Mouse (Mus musculus): Measurements from ENCODE around the gene Slc5a3. TPM values are rescaled to one million over a fixed set of nuclear protein-coding genes. Genes with fewer than 3 reads are reported as not detected.

Slc5a3 gene
- polyA plus RNA-seq, 1 experiment from 2014 or later, result 11.8 TPM

DNA sequence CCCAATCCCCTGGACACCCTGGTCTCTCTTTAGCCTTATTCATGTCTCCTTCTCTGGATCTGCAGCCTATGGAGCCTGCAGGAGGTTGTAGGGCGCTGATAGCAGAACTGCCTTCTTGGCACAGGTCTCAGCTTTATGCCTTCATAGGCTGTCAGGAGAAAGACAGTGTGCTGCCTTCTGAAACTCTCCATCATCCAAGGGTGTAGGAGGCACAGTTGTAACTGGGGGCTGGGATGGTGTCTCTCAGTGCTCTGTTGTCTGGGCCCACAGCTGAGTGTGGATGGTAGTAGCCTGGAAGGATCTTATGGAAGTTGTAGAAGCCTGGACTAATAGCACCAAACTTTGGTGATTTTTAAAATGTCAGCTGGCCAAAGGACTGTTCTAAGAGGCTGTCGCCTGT lies 46.8 kb downstream of the Slc5a3 start:
- 96% methylated on average over 2 of the region's 2 CpGs for WGBS
- H3K4me2 ChIP-seq (replicated peaks), result no peak overlapping the region
- no peak overlapping the region for H3K27ac ChIP-seq
- ATAC-seq (ENCODE audit: insufficient number of reproducible peaks, insufficient read depth, low FRiP score, low TSS enrichment), result no peak
- no peaks in the 10 kb centered on the region for H3K9me3 ChIP-seq
- no peak overlapping the region for H3K9ac ChIP-seq
- H3K4me1 ChIP-seq, result peaks cover 7% of the 10 kb centered on the region; the same call in 1 of the 2 replicates
- peaks cover 8% of the 10 kb centered on the region; the same call in 1 of the 2 replicates for H3K36me3 ChIP-seq
- no peak overlapping the region for H3K4me3 ChIP-seq
- no peaks in the 10 kb centered on the region for H3K27me3 ChIP-seq

DNA sequence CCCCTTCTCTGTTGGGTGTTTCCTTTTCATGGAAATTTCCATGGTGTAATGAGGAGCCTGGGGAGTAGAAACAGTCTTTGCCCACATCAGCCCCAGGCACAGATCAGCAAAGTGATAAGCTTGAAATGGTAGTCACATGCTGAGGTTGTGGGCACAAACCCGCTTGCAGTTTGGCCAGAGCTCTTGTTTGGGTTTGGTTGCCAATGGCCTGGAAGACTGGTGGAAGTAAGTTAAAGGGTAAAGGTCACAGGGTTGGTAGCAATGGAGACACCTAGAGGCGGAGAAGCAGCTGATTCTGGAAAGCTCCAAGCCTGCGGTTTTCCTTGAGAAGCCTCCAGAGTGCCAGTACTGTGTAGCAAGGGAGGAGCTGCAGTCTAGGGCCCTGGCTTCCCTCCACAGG lies 47.5 kb downstream of the Slc5a3 start:
- H3K27ac ChIP-seq, result no peak overlapping the region
- 0 out of 2 replicates have a peak, but pooled peaks cover 7% of the 10 kb centered on the region for H3K36me3 ChIP-seq
- WGBS, result 64% methylated on average over 3 of the region's 3 CpGs
- no peak overlapping the region for H3K9ac ChIP-seq
- ATAC-seq (ENCODE audit: insufficient number of reproducible peaks, insufficient read depth, low FRiP score, low TSS enrichment), result no peak
- peaks cover 7% of the 10 kb centered on the region; the same call in 1 of the 2 replicates for H3K4me1 ChIP-seq
- H3K9me3 ChIP-seq, result no peaks in the 10 kb centered on the region
- no peak overlapping the region for H3K4me2 ChIP-seq (replicated peaks)
- no peaks in the 10 kb centered on the region for H3K27me3 ChIP-seq
- H3K4me3 ChIP-seq, result no peak overlapping the region

GRCm38 (mm10) chr16:92107346-92107745 lies 49.2 kb downstream of the Slc5a3 start:
- Histone ChIP-seq H3K9ac (no peak overlapping the region), H3K36me3 (peaks cover 11% of the 10 kb centered on the region; the same call in 1 of the 2 replicates), H3K4me3 (no peak overlapping the region), H3K27ac (no peak overlapping the region), H3K4me1 (peaks cover 5% of the 10 kb centered on the region; the same call in 1 of the 2 replicates), H3K27me3 (no peaks in the 10 kb centered on the region), H3K9me3 (no peaks in the 10 kb centered on the region), H3K4me2 (replicated peaks) (no peak overlapping the region)
- no peak for ATAC-seq (ENCODE audit: insufficient number of reproducible peaks, insufficient read depth, low FRiP score, low TSS enrichment)
- 88% methylated on average over 5 of the region's 5 CpGs for WGBS

DNA sequence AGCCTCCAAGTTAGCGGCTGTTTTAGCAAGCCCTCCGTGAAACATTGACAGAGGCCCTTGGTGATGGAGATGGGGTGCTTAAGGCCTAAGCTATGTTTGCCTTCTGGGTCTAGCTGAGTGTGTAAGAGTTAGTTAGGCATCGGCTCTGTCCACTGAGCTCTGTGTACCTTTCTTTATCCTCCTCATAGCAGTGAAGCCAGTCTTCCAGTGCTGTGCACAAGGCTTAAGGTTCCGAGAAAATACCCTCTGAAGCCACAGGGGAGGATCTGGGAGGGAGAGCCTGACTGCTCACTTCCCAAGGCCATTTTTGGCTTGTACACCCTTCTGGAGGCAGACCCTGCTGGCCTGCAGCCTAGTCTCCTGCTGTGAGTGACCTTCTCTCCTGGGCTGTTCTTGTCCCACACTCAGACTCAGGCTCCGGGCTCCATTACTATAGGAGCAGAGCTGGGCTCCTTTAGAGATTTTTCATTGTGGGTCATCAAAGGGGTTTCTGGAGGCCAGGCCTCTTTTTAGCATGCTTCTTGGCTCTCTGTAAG lies 56.7 kb downstream of the Slc5a3 start:
- Histone ChIP-seq H3K4me1 (peaks cover 10% of the 10 kb centered on the region), H3K9ac (no peak overlapping the region), H3K9me3 (no peaks in the 10 kb centered on the region), H3K36me3 (peaks cover 12% of the 10 kb centered on the region), H3K4me2 (replicated peaks) (no peak overlapping the region), H3K4me3 (no peak overlapping the region), H3K27me3 (no peaks in the 10 kb centered on the region), H3K27ac (no peak overlapping the region)
- 85% methylated on average over 5 of the region's 5 CpGs for WGBS
- no peak for ATAC-seq (ENCODE audit: insufficient number of reproducible peaks, insufficient read depth, low FRiP score, low TSS enrichment)

- H3K9me3 ChIP-seq, result no peaks in the 10 kb centered on the region
- peaks cover 10% of the 10 kb centered on the region for H3K4me1 ChIP-seq
- H3K36me3 ChIP-seq, result peaks cover 12% of the 10 kb centered on the region
- ATAC-seq (ENCODE audit: insufficient number of reproducible peaks, insufficient read depth, low FRiP score, low TSS enrichment), result no peak
- H3K27me3 ChIP-seq, result no peaks in the 10 kb centered on the region
- H3K4me3 ChIP-seq, result peak overlapping the region; percentile 20; the same call in 1 of the 2 replicates
- H3K27ac ChIP-seq, result peak overlapping the region; percentile 41; the same call in 1 of the 2 replicates
- 36% methylated on average over 19 of the region's 20 CpGs for WGBS
- peak overlapping the region; percentile 38 for H3K4me2 ChIP-seq (replicated peaks)
- H3K9ac ChIP-seq, result no peak overlapping the region
Measured at GRCm38 (mm10) chr16:92115611-92116421, 57.7 kb downstream of the Slc5a3 start.

GRCm38 (mm10) chr16:92117337-92118209 lies 59.5 kb downstream of the Slc5a3 start:
- H3K4me1 ChIP-seq, result peaks cover 10% of the 10 kb centered on the region
- no peak overlapping the region for H3K4me2 ChIP-seq (replicated peaks)
- WGBS, result 56% methylated on average over 9 of the region's 9 CpGs
- H3K9ac ChIP-seq, result no peak overlapping the region
- no peak for ATAC-seq (ENCODE audit: insufficient number of reproducible peaks, insufficient read depth, low FRiP score, low TSS enrichment)
- no peak overlapping the region for H3K27ac ChIP-seq
- H3K27me3 ChIP-seq, result no peaks in the 10 kb centered on the region
- H3K9me3 ChIP-seq, result no peaks in the 10 kb centered on the region
- H3K36me3 ChIP-seq, result peaks cover 6% of the 10 kb centered on the region
- H3K4me3 ChIP-seq, result no peak overlapping the region

DNA sequence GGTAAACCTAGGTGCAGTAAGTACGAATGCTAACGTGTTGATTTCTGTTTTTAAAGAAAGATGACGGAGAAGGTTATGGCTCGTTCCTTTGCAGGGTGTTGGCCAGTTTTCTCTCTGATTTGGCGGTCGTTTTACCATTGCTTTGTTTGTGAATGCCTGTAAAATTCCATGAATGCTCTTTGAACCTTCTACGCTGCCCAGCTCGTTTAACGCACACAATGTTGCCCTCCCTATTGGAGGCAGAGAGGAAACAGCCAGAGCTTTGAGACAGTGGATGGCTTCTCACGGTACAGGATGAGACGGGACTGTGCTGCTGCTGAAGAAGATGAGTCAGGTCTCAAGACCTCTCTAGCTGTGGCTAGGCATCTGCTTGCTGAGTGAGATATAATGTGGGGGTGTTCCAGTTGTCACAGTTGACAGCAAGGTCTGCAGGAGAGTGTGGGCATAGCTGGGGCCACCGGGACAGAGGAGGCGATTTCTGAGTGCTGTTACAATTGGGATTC lies 60.9 kb downstream of the Slc5a3 start:
- H3K9me3 ChIP-seq, result no peaks in the 10 kb centered on the region
- no peak overlapping the region for H3K4me3 ChIP-seq
- 71% methylated on average over 13 of the region's 13 CpGs for WGBS
- H3K9ac ChIP-seq, result no peak overlapping the region
- peaks cover 10% of the 10 kb centered on the region for H3K4me1 ChIP-seq
- no peak overlapping the region for H3K27ac ChIP-seq
- H3K27me3 ChIP-seq, result no peaks in the 10 kb centered on the region
- no peak overlapping the region for H3K4me2 ChIP-seq (replicated peaks)
- H3K36me3 ChIP-seq, result no peaks in the 10 kb centered on the region
- no peak for ATAC-seq (ENCODE audit: insufficient number of reproducible peaks, insufficient read depth, low FRiP score, low TSS enrichment)

DNA sequence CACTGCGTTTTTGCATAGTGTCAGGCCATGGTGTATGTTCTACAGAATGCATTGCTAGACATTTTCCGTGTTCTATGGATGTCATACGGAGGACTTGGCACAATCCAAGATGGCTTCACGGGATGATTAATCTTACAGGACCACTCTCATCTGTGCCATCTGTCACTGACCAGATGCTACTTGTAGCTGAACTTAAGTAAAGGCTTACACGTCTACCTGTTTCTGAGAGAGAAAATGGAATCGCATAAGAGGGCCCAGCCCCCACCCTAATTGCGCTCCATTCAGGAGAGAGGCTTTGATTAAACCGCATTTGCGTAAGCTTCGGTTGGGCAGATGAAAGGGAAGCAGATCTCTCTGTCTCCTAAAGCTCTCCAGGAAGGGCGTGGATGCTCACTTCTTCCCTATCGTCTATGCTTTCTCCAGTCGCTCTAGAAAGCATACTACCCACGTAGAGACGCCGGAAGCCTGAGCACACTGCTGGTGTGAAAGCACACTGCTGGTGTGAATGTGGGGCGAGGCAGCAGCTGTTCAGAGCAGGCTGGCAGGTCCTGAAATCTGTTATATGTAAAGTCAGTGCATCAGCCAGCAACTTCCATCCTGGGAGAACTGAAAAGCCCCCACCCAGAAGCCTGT lies 62.9 kb downstream of the Slc5a3 start:
- peaks cover 5% of the 10 kb centered on the region for H3K9me3 ChIP-seq
- no peak overlapping the region for H3K27ac ChIP-seq
- 71% methylated on average over 17 of the region's 17 CpGs for WGBS

GRCm38 (mm10) chr16:92127226-92127625 lies 69.1 kb downstream of the Slc5a3 start:
- WGBS, result 61% methylated on average over 4 of the region's 4 CpGs
- Histone ChIP-seq H3K36me3 (no peaks in the 10 kb centered on the region), H3K4me2 (replicated peaks) (no peak overlapping the region), H3K27ac (no peak overlapping the region), H3K9ac (no peak overlapping the region), H3K27me3 (no peaks in the 10 kb centered on the region), H3K4me3 (no peak overlapping the region), H3K4me1 (no peaks in the 10 kb centered on the region), H3K9me3 (peaks cover 5% of the 10 kb centered on the region)
- no peak for ATAC-seq (ENCODE audit: insufficient number of reproducible peaks, insufficient read depth, low FRiP score, low TSS enrichment)

More for the DNA sequence above, 62.9 kb downstream of the Slc5a3 start:
- ATAC-seq (ENCODE audit: insufficient number of reproducible peaks, insufficient read depth, low FRiP score, low TSS enrichment), result no peak
- Histone ChIP-seq H3K4me3 (no peak overlapping the region), H3K4me1 (peaks cover 4% of the 10 kb centered on the region), H3K27me3 (no peaks in the 10 kb centered on the region), H3K4me2 (replicated peaks) (no peak overlapping the region), H3K36me3 (no peaks in the 10 kb centered on the region), H3K9ac (no peak overlapping the region)

- Histone ChIP-seq H3K27ac (no peak overlapping the region), H3K9me3 (peaks cover 5% of the 10 kb centered on the region), H3K27me3 (no peaks in the 10 kb centered on the region), H3K4me1 (no peaks in the 10 kb centered on the region), H3K9ac (no peak overlapping the region), H3K4me2 (replicated peaks) (no peak overlapping the region), H3K36me3 (no peaks in the 10 kb centered on the region), H3K4me3 (no peak overlapping the region)
- ATAC-seq (ENCODE audit: insufficient number of reproducible peaks, insufficient read depth, low FRiP score, low TSS enrichment), result no peak
- 86% methylated on average over 5 of the region's 5 CpGs for whole genome bisulfite sequencing
Measured at GRCm38 (mm10) chr16:92127666-92128065, 69.5 kb downstream of the Slc5a3 start.

- Histone ChIP-seq H3K9me3 (no peaks in the 10 kb centered on the region), H3K4me2 (replicated peaks) (no peak overlapping the region), H3K4me3 (no peak overlapping the region), H3K4me1 (no peaks in the 10 kb centered on the region), H3K27ac (no peak overlapping the region), H3K9ac (no peak overlapping the region), H3K36me3 (no peaks in the 10 kb centered on the region), H3K27me3 (no peaks in the 10 kb centered on the region)
- no peak for ATAC-seq (ENCODE audit: insufficient number of reproducible peaks, insufficient read depth, low FRiP score, low TSS enrichment)
- 85% methylated on average over 8 of the region's 8 CpGs for WGBS
Measured at GRCm38 (mm10) chr16:92129843-92130242, 71.7 kb downstream of the Slc5a3 start.
